Mouse (Mus musculus) MEL (cell line): ENCODE results near the gene Vsx2. TPM values are rescaled to one million over a fixed set of nuclear protein-coding genes. Genes with fewer than 3 reads are reported as not detected.

Source experiments
- DNase-seq: peaks from one replicate; pipeline ENCODE4 v3.0.0; 2011; ENCODE audit warnings: low read depth, low spot score
- H3K27ac ChIP-seq: 2 replicates; pipeline ENCODE4 v1.5.1; 2012; ENCODE audit warnings: low read depth, mild to moderate bottlenecking, control low read depth, low read length, moderate library complexity; ENCODE audit not compliant: control insufficient read depth
- H3K27me3 ChIP-seq, 2 experiments: fragments of 150-350 bp in 1 of 2; sonication (generic) in 1 of 2; 2 replicates each; pipeline ENCODE4 v1.6.1; 2012; ENCODE audit warnings: low read length in 2 of 2, mild to moderate bottlenecking in 2 of 2, improper control_type of control experiment in 1 of 2, moderate library complexity in 1 of 2; ENCODE audit not compliant: insufficient read depth in 2 of 2, control insufficient read depth in 1 of 2
- H3K36me3 ChIP-seq, 2 experiments: 2 replicates each; pipeline ENCODE4 v1.6.1; 2012 to 2014; ENCODE audit warnings: low read length in 2 of 2, improper control_type of control experiment in 1 of 2, inconsistent platforms in 1 of 2, mild to moderate bottlenecking in 1 of 2; ENCODE audit not compliant: insufficient read depth in 2 of 2, control insufficient read depth in 1 of 2
- H3K4me1 ChIP-seq, 2 experiments: fragments of 150-350 bp in 1 of 2; sonication (generic) in 1 of 2; 2 replicates each; pipeline ENCODE4 v1.6.1; 2012; ENCODE audit warnings: low read length in 2 of 2, improper control_type of control experiment in 1 of 2, mild to moderate bottlenecking in 1 of 2; ENCODE audit not compliant: insufficient read depth in 2 of 2, control insufficient read depth in 1 of 2
- H3K4me3 ChIP-seq, 2 experiments: fragments of 150-350 bp in 1 of 2; sonication (generic) in 1 of 2; 2 replicates each; pipeline ENCODE4 v1.5.1; 2012; ENCODE audit warnings: low read depth in 2 of 2, low read length in 2 of 2, mild to moderate bottlenecking in 2 of 2, moderate library complexity in 2 of 2, control low read depth in 1 of 2, improper control_type of control experiment in 1 of 2; ENCODE audit not compliant: control insufficient read depth in 1 of 2, insufficient read depth in 1 of 2
- H3K79me2 ChIP-seq: 2 replicates; pipeline ENCODE4 v1.6.1; 2012; ENCODE audit warnings: mild to moderate bottlenecking, low read length, moderate library complexity; ENCODE audit not compliant: control insufficient read depth, poor library complexity, insufficient read depth
- H3K9ac ChIP-seq: 2 replicates; pipeline ENCODE4 v1.6.1; 2012; ENCODE audit warnings: low read depth, mild to moderate bottlenecking, control low read depth, low read length, moderate library complexity; ENCODE audit not compliant: control insufficient read depth, poor library complexity, severe bottlenecking
- H3K9me3 ChIP-seq: fragments of 150-350 bp; sonication (generic); replicated peaks from 2 replicates; pipeline ENCODE4 v1.6.1; 2012; ENCODE audit warnings: mild to moderate bottlenecking, low read length, improper control_type of control experiment, moderate library complexity; ENCODE audit not compliant: insufficient read depth
- CHD2 ChIP-seq: IDR thresholded peaks from 2 replicates; pipeline ENCODE4 v1.6.1; 2011; ENCODE audit warnings: low read length, improper control_type of control experiment
- CTCF ChIP-seq, 3 experiments: IDR thresholded peaks in 2 of 3; conservative IDR thresholded peaks in 1 of 3; 2 replicates each; pipeline ENCODE4 v1.5.1; 2011 to 2012; ENCODE audit warnings: low read length in 3 of 3, low read depth in 2 of 3, mild to moderate bottlenecking in 2 of 3, improper control_type of control experiment in 1 of 3, inconsistent platforms in 1 of 3, mixed read lengths in 1 of 3, moderate library complexity in 1 of 3; ENCODE audit not compliant: control insufficient read depth in 1 of 3, insufficient read depth in 1 of 3, poor library complexity in 1 of 3, severe bottlenecking in 1 of 3
- E2F4 ChIP-seq: IDR thresholded peaks from 2 replicates; pipeline ENCODE4 v1.6.1; 2011; ENCODE audit warnings: low read depth, low read length, improper control_type of control experiment, borderline replicate concordance
- EP300 ChIP-seq, 2 experiments: IDR thresholded peaks; 2 replicates each; pipeline ENCODE4 v1.6.1; 2011; ENCODE audit warnings: improper control_type of control experiment in 2 of 2, low read length in 2 of 2, low read depth in 1 of 2, mild to moderate bottlenecking in 1 of 2
- ETS1 ChIP-seq: IDR thresholded peaks from 2 replicates; pipeline ENCODE4 v1.6.1; 2012; ENCODE audit warnings: low read depth, mild to moderate bottlenecking, inconsistent platforms, low read length, improper control_type of control experiment, moderate library complexity
- GABPA ChIP-seq: IDR thresholded peaks from 2 replicates; pipeline ENCODE4 v1.6.1; 2012; ENCODE audit warnings: low read depth, mild to moderate bottlenecking, inconsistent platforms, low read length, improper control_type of control experiment, moderate library complexity
- HCFC1 ChIP-seq: IDR thresholded peaks from 2 replicates; pipeline ENCODE4 v1.6.1; 2012; ENCODE audit warnings: low read depth, mild to moderate bottlenecking, inconsistent platforms, low read length, improper control_type of control experiment, moderate library complexity
- KAT2A ChIP-seq: conservative IDR thresholded peaks from 2 replicates; pipeline ENCODE4 v1.6.1; 2012; ENCODE audit warnings: low read depth, low read length, improper control_type of control experiment, inconsistent platforms
- MXI1 ChIP-seq: IDR thresholded peaks from 2 replicates; pipeline ENCODE4 v1.6.1; 2011; ENCODE audit warnings: mild to moderate bottlenecking, low read depth, low read length, improper control_type of control experiment
- MYB ChIP-seq: IDR thresholded peaks from 2 replicates; pipeline ENCODE4 v1.6.1; 2011; ENCODE audit warnings: mild to moderate bottlenecking, low read depth, low read length, improper control_type of control experiment
- MYC ChIP-seq: IDR thresholded peaks from 2 replicates; pipeline ENCODE4 v1.6.1; 2011; ENCODE audit warnings: low read depth, mild to moderate bottlenecking, low read length, improper control_type of control experiment, moderate library complexity
- NRF1 ChIP-seq: IDR thresholded peaks from 2 replicates; pipeline ENCODE4 v1.6.1; 2014; ENCODE audit warnings: low read depth, mild to moderate bottlenecking, inconsistent platforms, low read length, improper control_type of control experiment, moderate library complexity; ENCODE audit not compliant: poor library complexity, insufficient read depth, severe bottlenecking
- RAD21 ChIP-seq: IDR thresholded peaks from 2 replicates; pipeline ENCODE4 v1.6.1; 2011; ENCODE audit warnings: mild to moderate bottlenecking, low read depth, low read length, improper control_type of control experiment
- SMC3 ChIP-seq: IDR thresholded peaks from 2 replicates; pipeline ENCODE4 v1.6.1; 2011; ENCODE audit warnings: low read depth, low read length, improper control_type of control experiment
- TAL1 ChIP-seq: IDR thresholded peaks from 2 replicates; pipeline ENCODE4 v1.6.1; 2012; ENCODE audit warnings: mild to moderate bottlenecking, inconsistent platforms, low read length, moderate library complexity, mixed read lengths
- UBTF ChIP-seq: IDR thresholded peaks from 2 replicates; pipeline ENCODE4 v1.6.1; 2012; ENCODE audit warnings: low read depth, mild to moderate bottlenecking, inconsistent platforms, low read length, improper control_type of control experiment, moderate library complexity, borderline replicate concordance; ENCODE audit not compliant: insufficient read depth
- ZC3H11A ChIP-seq: IDR thresholded peaks from 2 replicates; pipeline ENCODE4 v1.6.1; 2012; ENCODE audit warnings: low read depth, mild to moderate bottlenecking, inconsistent platforms, low read length, improper control_type of control experiment
- ZKSCAN1 ChIP-seq: IDR thresholded peaks from 2 replicates; pipeline ENCODE4 v1.6.1; 2012; ENCODE audit warnings: low read depth, mild to moderate bottlenecking, inconsistent platforms, low read length, improper control_type of control experiment, moderate library complexity
- polyA plus RNA-seq, 2 experiments: library from polyadenylated mRNA; stranded (reverse) in 1 of 2; unstranded in 1 of 2; fragments of >175 nt in 1 of 2; fragments of >200 nt in 1 of 2; gene quantifications; 2 replicates each; pipeline versions ENCODE4 v1.2.1 to v1.2.4; 2012; ENCODE audit warnings: low replicate concordance in 2 of 2, low read depth in 1 of 2; ENCODE audit not compliant: insufficient read length in 2 of 2, insufficient read depth in 1 of 2, missing spikeins in 1 of 2
- total RNA-seq: library from RNA; depleted of rRNA; stranded (reverse); fragments of 300-350 nt; gene quantifications from 2 replicates; pipeline ENCODE4 v1.2.3, GENCODE M21; 2012

Gene Vsx2
- total and polyA plus RNA-seq, 3 experiments = not detected

GRCm38 (mm10) chr12:84577768-84578439, 8.3 kb downstream of the Vsx2 start:
- no peaks in the 10 kb centered on the region for H3K36me3 ChIP-seq
- peaks cover 1 to 5% of the 10 kb centered on the region in 2 experiments; a peak in 2 of 4 replicates for H3K27me3 ChIP-seq
- no peak overlapping the region for H3K27ac ChIP-seq
- TF ChIP-seq ZKSCAN1 = no peak
- no peak for TF ChIP-seq ZC3H11A
- peak in 1 of 3 experiments; percentile 30; a peak in 2 of 6 replicates for TF ChIP-seq CTCF (IDR thresholded peaks at IDR 0.05 in 2 of 3, conservative IDR thresholded peaks at IDR 0.05 in 1 of 3; ENCODE audit: control insufficient read depth in 1 of 3, insufficient read depth in 1 of 3, low read depth in 2 of 3, low read length in 3 of 3, poor library complexity in 1 of 3, severe bottlenecking in 1 of 3)
- peak; percentile 25 for TF ChIP-seq RAD21
- no peaks in the 10 kb centered on the region for H3K9me3 ChIP-seq
- no peaks in the 10 kb centered on the region for H3K79me2 ChIP-seq
- no peak overlapping the region for H3K4me3 ChIP-seq
- H3K9ac ChIP-seq = no peak overlapping the region
- H3K4me1 ChIP-seq = no peaks in the 10 kb centered on the region
- peak; percentile 28 for DNase-seq

DNA sequence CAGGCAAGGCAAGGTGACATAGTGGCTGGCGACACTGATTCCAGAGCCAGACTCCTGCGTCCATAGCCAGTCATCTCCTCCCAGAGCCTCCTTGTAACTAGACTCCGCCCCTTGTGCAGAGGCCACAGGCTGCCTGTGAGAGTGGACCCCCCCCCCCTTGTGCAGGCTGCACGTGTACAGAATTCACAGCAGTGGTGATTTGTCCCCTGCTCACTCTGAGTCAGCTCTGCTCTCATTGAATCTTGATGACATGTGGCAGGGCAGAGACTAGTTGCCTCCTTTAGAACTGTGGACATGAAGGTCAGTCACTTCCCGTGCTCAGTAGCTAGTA, 8.8 kb downstream of the Vsx2 start:
- H3K79me2 ChIP-seq = no peaks in the 10 kb centered on the region
- H3K4me1 ChIP-seq = no peaks in the 10 kb centered on the region
- no peak overlapping the region for H3K9ac ChIP-seq
- peaks cover 1 to 5% of the 10 kb centered on the region in 2 experiments; a peak in 1 of 4 replicates for H3K27me3 ChIP-seq
- no peaks in the 10 kb centered on the region for H3K9me3 ChIP-seq
- H3K4me3 ChIP-seq = no peak overlapping the region
- DNase-seq = no peak
- H3K36me3 ChIP-seq = no peaks in the 10 kb centered on the region
- H3K27ac ChIP-seq = no peak overlapping the region
- TF ChIP-seq SMC3 (no peak), TAL1 (no peak), NRF1 (no peak), CHD2 (no peak), GABPA (no peak), HCFC1 (no peak), MXI1 (no peak), UBTF (no peak), MYC (no peak), E2F4 (no peak), MYB (no peak), EP300 (IDR thresholded peaks at IDR 0.05; ENCODE audit: low read depth in 1 of 2, low read length in 2 of 2) (no peak), KAT2A (no peak), ETS1 (no peak), CTCF (IDR thresholded peaks at IDR 0.05 in 2 of 3, conservative IDR thresholded peaks at IDR 0.05 in 1 of 3; ENCODE audit: control insufficient read depth in 1 of 3, insufficient read depth in 1 of 3, low read depth in 2 of 3, low read length in 3 of 3, poor library complexity in 1 of 3, severe bottlenecking in 1 of 3) (no peak)
